Mouse (Mus musculus) lung, embryonic 16.5 days (tissue): ENCODE measurements at regions not wholly inside any gene's neighbourhood (a gene's known extent, or its start where the extent isn't known, plus 50 kb on each side); places are given as distances from the start of the nearest gene placed in this dataset.

Experiments
- ATAC-seq: fragments of 200-750 bp; cut with Nextera tagmentation; 2 replicates; pipeline ENCODE4 v1.8.0; 2017; ENCODE audit warnings: low read depth, mild to moderate bottlenecking, moderate library complexity
- H3K27ac ChIP-seq: fragments of 300-500 bp; sonication (generic); 2 replicates; pipeline ENCODE4 v1.5.1; 2014; ENCODE audit warnings: mild to moderate bottlenecking, control low read depth, low read length
- H3K27me3 ChIP-seq: fragments of 300-500 bp; sonication (generic); 2 replicates; pipeline ENCODE4 v1.6.1; 2014; ENCODE audit warnings: low read depth, low read length, mixed read lengths; ENCODE audit not compliant: control insufficient read depth, insufficient read depth
- H3K36me3 ChIP-seq: fragments of 300-500 bp; sonication (generic); 2 replicates; pipeline ENCODE4 v1.6.1; 2014; ENCODE audit warnings: low read length; ENCODE audit not compliant: control insufficient read depth, insufficient read depth
- H3K4me1 ChIP-seq: fragments of 300-500 bp; sonication (generic); replicated peaks from 2 replicates; pipeline ENCODE4 v1.6.1; 2014; ENCODE audit warnings: low read length, mixed read lengths; ENCODE audit not compliant: control insufficient read depth, insufficient read depth
- H3K4me2 ChIP-seq: fragments of 300-500 bp; sonication (generic); 2 replicates; pipeline ENCODE4 v1.6.1; 2014; ENCODE audit warnings: low read depth, low read length, control low read depth
- H3K4me3 ChIP-seq: fragments of 300-500 bp; sonication (generic); 2 replicates; pipeline ENCODE4 v1.5.1; 2014; ENCODE audit warnings: mild to moderate bottlenecking, low read length, control low read depth
- H3K9ac ChIP-seq: fragments of 300-500 bp; sonication (generic); 2 replicates; pipeline ENCODE4 v1.6.1; 2014; ENCODE audit warnings: low read length, control low read depth
- H3K9me3 ChIP-seq: fragments of 300-500 bp; sonication (generic); 2 replicates; pipeline ENCODE4 v1.6.1; 2016; ENCODE audit warnings: low read length; ENCODE audit not compliant: control insufficient read depth
- WGBS: fragments of 180-500 bp; shearing (Covaris S2); extraction: QIAGEN DNeasy Blood & Tissue Kit; methylation state at CpG from one replicate; pipeline ENCODE4 v1.1.7; 2014; 5-methylcytosine and 5-hydroxymethylcytosine counted together

DNA sequence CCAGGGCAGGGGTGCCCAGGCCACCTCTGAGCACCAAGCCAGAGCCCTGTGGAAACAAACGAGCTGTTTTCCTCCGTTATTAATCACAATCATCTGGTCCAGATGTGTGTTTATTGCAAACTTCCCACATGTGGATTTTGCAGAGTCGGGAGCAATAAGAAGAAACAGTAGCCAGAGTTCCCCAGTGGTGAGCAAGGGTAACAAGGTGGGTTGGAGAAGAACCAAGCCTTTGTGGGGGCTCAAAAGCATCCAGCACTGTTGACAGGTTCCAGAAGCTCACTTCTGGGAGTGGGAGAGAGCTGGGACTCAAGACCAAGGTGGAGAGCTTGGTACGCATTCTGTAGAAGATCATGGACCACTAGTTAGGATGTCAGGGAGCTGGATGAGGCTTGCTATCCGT, 63.6 kb downstream of the Hif1an start:
- H3K27ac ChIP-seq, result no peak overlapping the region
- 69% methylated on average over 5 of the region's 5 CpGs for WGBS
- H3K4me3 ChIP-seq, result no peak overlapping the region
- no peaks in the 10 kb centered on the region for H3K36me3 ChIP-seq
- no peak overlapping the region for H3K4me2 ChIP-seq
- H3K4me1 ChIP-seq, result no peaks in the 10 kb centered on the region
- no peaks in the 10 kb centered on the region for H3K9me3 ChIP-seq
- no peaks in the 10 kb centered on the region for H3K27me3 ChIP-seq
- ATAC-seq, result no peak
- H3K9ac ChIP-seq, result no peak overlapping the region

DNA sequence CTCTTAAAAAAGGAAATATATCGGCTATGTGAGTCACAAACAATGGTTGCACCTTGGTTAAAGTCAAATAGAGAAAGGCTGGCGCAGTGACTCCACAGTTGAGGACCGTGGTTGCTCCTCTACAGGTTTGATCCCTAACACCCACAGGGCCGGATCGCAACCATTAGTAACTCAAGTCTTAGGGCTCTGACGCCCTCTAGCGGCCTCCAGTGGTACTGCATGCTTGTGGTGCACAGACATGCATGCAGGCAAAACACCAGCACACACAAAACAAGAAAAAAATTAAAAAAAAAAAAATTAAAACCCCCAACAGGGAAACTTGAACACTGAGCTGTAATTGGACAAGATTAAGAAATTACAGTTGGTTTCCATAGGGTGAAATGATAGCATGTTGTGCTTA, 67.1 kb downstream of the Hif1an start:
- ATAC-seq, result no peak

DNA sequence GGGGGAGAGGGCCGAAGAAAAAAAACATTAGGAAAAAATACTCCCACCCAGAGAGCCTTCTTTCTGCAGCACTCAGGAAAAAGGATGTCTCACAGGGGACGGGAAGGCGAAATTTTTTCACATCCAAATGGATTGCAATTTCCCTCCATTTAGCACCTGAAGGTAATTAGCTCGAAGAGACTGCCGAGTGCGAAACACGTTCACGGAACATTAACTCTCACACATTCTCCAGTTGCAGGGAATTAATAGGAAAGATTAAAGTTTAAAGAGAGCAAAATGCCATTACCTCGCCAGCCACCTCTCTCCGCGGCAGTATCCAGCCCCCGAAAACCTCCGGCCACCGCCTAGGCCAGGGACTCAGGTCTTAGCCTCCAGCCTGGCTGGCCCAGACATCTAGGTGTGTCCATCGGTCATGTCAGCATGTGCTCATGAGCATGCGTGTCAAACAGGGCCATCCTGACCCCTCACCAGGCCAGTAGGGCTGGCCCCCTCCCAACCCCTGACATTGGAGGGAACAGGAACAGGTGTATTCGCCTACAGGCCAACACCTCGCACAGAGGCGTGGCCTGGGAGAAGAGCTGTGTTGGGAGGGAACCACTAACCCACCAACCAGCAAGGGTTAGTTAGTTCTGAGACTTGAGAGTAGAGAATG, 68.8 kb downstream of the Hif1an start:
- 75% methylated on average over 19 of the region's 19 CpGs for WGBS
- no peak overlapping the region for H3K4me2 ChIP-seq
- H3K36me3 ChIP-seq, result no peaks in the 10 kb centered on the region
- H3K9ac ChIP-seq, result no peak overlapping the region
- no peaks in the 10 kb centered on the region; the same call in 1 of the 2 replicates for H3K27me3 ChIP-seq
- no peak overlapping the region for H3K4me3 ChIP-seq
- no peaks in the 10 kb centered on the region for H3K9me3 ChIP-seq
- ATAC-seq, result no peak
- H3K27ac ChIP-seq, result no peak overlapping the region
- no peaks in the 10 kb centered on the region for H3K4me1 ChIP-seq

More for the DNA sequence above, 67.1 kb downstream of the Hif1an start:
- H3K9me3 ChIP-seq, result no peaks in the 10 kb centered on the region
- no peak overlapping the region for H3K9ac ChIP-seq
- no peaks in the 10 kb centered on the region for H3K4me1 ChIP-seq
- 64% methylated on average over 7 of the region's 7 CpGs for WGBS
- no peak overlapping the region for H3K27ac ChIP-seq
- H3K27me3 ChIP-seq, result no peaks in the 10 kb centered on the region; the same call in 1 of the 2 replicates
- H3K4me2 ChIP-seq, result no peak overlapping the region
- no peaks in the 10 kb centered on the region for H3K36me3 ChIP-seq
- H3K4me3 ChIP-seq, result no peak overlapping the region

DNA sequence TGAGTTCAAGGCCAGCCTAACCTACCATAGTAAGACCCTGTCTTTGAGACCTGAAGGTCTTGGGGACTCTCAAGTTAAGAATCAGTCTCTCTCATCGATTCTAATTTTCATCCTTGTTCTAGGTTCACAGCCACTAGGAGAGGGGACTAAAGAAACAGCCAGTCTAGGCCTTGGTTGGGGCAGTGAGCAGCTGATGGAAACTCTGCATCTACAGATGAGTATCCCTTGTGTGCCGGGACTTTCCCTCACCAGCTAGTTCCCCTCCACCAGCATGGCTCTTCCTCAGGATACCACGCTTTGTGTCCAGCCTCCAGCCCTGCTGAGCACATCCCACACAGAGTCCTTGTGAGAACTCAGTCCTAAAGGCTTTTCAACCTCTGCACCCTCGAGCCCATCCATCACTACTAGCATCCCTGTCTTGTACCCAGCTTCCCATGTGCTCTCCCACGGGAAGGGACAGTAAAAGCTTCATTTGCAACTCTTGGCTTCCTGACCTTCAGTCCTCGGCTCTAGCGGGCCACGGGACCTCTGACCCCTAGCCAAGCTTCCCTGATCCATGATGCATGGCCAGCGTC, 74.6 kb downstream of the Hif1an start:
- no peak overlapping the region for H3K4me2 ChIP-seq
- H3K4me3 ChIP-seq, result no peak overlapping the region
- no peaks in the 10 kb centered on the region for H3K9me3 ChIP-seq
- WGBS, result 54% methylated on average over 9 of the region's 9 CpGs
- H3K4me1 ChIP-seq, result no peaks in the 10 kb centered on the region
- no peaks in the 10 kb centered on the region for H3K36me3 ChIP-seq
- peaks cover 29% of the 10 kb centered on the region for H3K27me3 ChIP-seq
- ATAC-seq, result no peak
- no peak overlapping the region for H3K9ac ChIP-seq
- no peak overlapping the region for H3K27ac ChIP-seq

DNA sequence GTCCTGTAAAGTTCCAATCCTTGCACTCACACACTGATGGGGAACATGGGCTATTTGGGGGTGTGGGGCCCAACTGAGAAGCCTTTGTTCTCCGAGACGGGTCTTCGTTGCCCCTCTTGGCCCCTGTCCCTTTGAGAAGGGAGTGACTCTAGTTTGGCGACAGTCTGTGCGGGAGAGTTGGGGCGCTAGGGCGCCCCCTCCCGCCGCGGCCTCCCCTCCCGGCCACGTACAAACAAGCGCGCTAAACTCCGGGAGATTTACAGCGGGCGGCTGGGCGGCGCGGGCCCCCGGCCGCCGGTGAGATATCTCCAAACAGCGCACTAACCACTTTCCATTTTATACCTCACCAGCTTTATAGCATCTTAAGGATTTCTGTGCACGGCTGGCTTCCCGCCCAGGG, 77.4 kb downstream of the Hif1an start:
- Histone ChIP-seq H3K9me3 (no peaks in the 10 kb centered on the region), H3K9ac (0 out of 2 replicates have a peak overlapping the region, but pooled peaks have one; percentile 31), H3K4me1 (no peaks in the 10 kb centered on the region), H3K36me3 (no peaks in the 10 kb centered on the region), H3K27me3 (peaks cover 31% of the 10 kb centered on the region), H3K4me2 (peak overlapping the region; percentile 43), H3K27ac (no peak overlapping the region), H3K4me3 (peak overlapping the region; percentile 17)
- no peak for ATAC-seq
- WGBS, result under 1% methylated on average over 26 of the region's 26 CpGs

DNA sequence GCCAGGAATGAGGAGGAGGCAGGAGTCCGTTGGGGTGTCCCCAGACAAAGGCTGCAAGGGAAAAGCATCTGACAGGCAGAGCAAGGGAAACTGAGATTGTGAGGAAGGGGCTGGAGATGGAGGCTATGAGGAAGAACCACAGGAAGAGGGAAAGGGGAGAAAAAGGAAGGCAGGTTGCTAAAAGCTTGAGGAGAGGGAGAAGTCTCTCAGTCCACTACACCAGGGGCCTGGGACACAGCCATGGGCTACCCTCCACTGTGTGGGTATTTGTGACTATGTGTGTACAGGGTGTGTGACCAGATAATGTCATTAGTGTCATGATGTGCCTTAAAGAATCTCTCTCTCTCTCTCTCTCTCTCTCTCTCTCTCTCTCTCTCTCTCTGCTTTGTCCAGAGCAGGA, 77.9 kb downstream of the Hif1an start:
- no peak for ATAC-seq
- 0% methylated on average over 1 of the region's 1 CpGs for WGBS
- Histone ChIP-seq H3K27ac (no peak overlapping the region), H3K4me3 (no peak overlapping the region), H3K9ac (no peak overlapping the region), H3K27me3 (peaks cover 31% of the 10 kb centered on the region), H3K9me3 (no peaks in the 10 kb centered on the region), H3K4me1 (no peaks in the 10 kb centered on the region), H3K4me2 (peak overlapping the region; percentile 43; the same call in 1 of the 2 replicates), H3K36me3 (no peaks in the 10 kb centered on the region)

DNA sequence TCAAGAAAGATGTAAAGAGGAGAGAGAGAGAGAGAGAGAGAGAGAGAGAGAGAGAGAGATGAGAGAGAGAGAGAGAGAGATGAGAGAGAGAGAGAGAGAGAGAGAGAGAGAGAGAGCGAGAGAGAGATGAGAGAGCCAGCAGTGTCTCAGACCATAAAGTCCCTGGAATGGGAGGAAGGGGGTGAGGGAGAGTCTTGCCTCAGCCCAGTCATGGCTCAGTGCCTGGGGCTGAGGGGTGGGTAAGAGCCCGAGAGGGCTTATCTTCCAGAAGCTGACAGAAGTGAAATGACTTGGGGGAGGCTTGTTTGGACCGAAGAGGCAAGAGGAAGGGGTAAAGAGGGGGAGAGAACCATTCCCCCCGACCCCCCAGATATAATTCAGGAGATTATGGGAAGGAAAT, 79.6 kb downstream of the Hif1an start:
- no peak overlapping the region for H3K4me2 ChIP-seq
- no peak overlapping the region for H3K9ac ChIP-seq
- no peaks in the 10 kb centered on the region for H3K4me1 ChIP-seq
- 31% methylated on average over 4 of the region's 4 CpGs for WGBS
- no peaks in the 10 kb centered on the region for H3K36me3 ChIP-seq
- H3K4me3 ChIP-seq, result no peak overlapping the region
- H3K9me3 ChIP-seq, result no peaks in the 10 kb centered on the region
- no peak for ATAC-seq
- H3K27ac ChIP-seq, result no peak overlapping the region
- H3K27me3 ChIP-seq, result peaks cover 31% of the 10 kb centered on the region

DNA sequence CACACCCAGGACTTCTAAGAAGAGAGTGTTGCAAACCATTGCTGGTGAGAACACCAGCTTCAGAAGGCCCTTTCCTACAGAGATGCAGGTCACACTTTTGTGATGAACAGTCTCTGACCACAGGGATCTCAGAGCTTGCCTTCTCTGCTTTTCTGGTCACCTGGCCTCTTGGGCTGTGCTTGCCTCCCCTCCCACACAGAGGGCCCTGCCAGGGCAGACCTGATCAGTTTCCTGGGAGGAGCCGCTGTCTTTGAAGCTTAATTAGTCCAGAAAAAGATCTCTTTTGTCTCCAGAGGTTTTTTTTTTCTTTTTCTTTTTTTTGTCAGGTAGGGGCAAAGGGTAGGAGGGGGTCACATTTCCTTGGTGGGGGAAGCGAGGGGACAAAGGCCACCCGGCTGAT, 81.7 kb downstream of the Hif1an start:
- no peak overlapping the region for H3K4me2 ChIP-seq
- 48% methylated on average over 3 of the region's 3 CpGs for WGBS
- no peak for ATAC-seq
- H3K36me3 ChIP-seq, result no peaks in the 10 kb centered on the region
- H3K9me3 ChIP-seq, result no peaks in the 10 kb centered on the region
- H3K4me1 ChIP-seq, result no peaks in the 10 kb centered on the region
- no peak overlapping the region for H3K4me3 ChIP-seq
- H3K27ac ChIP-seq, result no peak overlapping the region
- peaks cover 35% of the 10 kb centered on the region for H3K27me3 ChIP-seq
- no peak overlapping the region for H3K9ac ChIP-seq

DNA sequence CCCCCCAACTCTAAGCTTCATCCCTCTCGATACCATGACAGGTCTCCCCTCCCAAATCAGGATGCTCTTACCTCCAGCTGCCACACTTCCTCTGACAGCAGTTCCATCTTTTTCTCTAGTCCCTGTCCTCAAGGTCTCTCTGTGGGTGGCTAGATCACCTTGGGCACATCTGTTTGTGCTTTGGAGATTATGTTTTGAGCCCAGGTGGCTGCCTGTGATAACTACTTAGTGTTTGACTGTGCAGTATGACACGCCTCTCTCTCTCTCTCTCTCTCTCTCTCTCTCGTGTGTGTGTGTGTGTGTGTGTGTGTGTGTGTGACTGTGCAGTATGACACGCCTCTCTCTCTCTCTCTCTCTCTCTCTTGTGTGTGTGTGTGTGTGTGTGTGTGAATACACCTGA, 82.3 kb downstream of the Hif1an start:
- no peaks in the 10 kb centered on the region for H3K4me1 ChIP-seq
- no peak overlapping the region for H3K27ac ChIP-seq
- H3K9ac ChIP-seq, result no peak overlapping the region
- no peaks in the 10 kb centered on the region for H3K9me3 ChIP-seq
- H3K4me3 ChIP-seq, result no peak overlapping the region
- peaks cover 35% of the 10 kb centered on the region for H3K27me3 ChIP-seq
- no peaks in the 10 kb centered on the region for H3K36me3 ChIP-seq
- ATAC-seq, result no peak
- WGBS, result 28% methylated on average over 4 of the region's 4 CpGs
- no peak overlapping the region for H3K4me2 ChIP-seq
